Mouse (Mus musculus): ENCODE results near the gene Zkscan2. TPM values are rescaled to one million over a fixed set of nuclear protein-coding genes. Genes with fewer than 3 reads are reported as not detected.

The Zkscan2 gene
- 1.3 and 1.4 TPM in 2 replicates for polyA plus RNA-seq (2015; fragmentation: Nextera tagmentation; extraction: Ambion mirVana)

DNA sequence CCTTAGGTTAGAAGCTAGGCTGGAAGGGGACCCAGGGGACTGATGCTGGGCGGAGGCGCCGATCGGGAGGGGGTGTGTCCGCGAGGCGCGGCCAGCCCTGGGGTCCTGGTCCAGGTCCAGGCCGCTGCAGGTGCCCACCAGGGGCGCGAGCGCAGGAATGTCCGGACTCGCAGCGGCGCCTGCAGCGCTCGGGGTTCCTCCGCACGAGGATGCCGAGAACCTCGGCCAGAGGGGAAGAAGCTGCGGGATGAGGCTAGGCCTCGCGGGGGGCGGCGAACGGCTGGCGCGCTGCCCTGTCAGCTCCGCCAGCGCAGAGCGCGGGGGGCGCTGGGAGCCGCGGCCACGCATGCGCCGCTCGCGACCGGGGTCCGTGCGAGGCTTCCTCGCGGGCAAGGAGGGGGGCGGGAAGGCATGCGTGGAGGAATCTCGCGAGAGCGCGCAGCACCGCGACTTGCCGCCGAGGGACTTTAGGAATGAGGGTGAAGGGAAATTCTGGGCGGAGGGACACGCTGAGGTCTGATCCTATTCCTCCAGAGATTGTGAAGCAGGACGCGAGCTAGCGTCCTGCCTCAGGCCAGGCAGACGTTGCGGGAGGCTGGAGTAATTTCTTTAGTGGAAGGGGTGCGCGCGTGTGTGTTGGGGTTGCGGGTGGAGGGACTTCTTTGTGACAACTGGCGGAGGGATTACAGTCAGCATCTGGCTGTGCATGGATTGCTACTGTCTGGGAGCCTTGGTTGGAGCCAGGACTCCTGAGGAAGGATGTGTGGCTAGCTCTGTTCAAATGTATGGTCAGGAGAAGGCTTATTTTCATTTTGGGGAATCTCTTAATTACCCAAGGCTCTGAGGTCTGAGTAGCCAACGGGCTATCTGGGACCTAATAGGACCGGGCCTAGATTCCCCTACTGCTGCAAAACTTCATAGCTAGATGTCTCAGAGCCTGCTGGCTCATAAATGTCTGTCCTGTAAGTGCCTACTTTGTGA, at the start of gene Zkscan2:
Gene Zkscan2 (minus strand): TSS at position 211 of the 981 bp plus-strand sequence.
- Histone ChIP-seq H3K27ac (no peak within 1 kb of the TSS), H3K27me3 (ENCODE audit: insufficient read depth, low read length) (no peaks in the 10 kb centered on the region), H3K36me3 (ENCODE audit: insufficient read depth, low read length) (0 out of 2 replicates have a peak, but pooled peaks cover 3% of the 10 kb centered on the region), H3K4me2 (ENCODE audit: low read length) (peak within 1 kb of the TSS; percentile 96), H3K9ac (ENCODE audit: low read depth, low read length) (peak within 1 kb of the TSS; percentile 59), H3K4me3 (replicated peaks; ENCODE audit: low read depth, low read length) (peak within 1 kb of the TSS; percentile 52), H3K9me3 (replicated peaks; ENCODE audit: low read length) (no peaks in the 10 kb centered on the region), H3K4me1 (replicated peaks; ENCODE audit: insufficient read depth, low read length) (no peaks in the 10 kb centered on the region)
- DNase-seq (ENCODE audit: low spot score) = peak; percentile 90
- 2% methylated on average over 70 of the region's 71 CpGs for WGBS
- TF ChIP-seq CTCF (IDR thresholded peaks at IDR 0.05; ENCODE audit: low read depth) = peak; percentile 21; the same call in 1 of the 2 replicates
- peak; percentile 90 for ATAC-seq (replicated peaks; ENCODE audit: low FRiP score, low read depth)

DNA sequence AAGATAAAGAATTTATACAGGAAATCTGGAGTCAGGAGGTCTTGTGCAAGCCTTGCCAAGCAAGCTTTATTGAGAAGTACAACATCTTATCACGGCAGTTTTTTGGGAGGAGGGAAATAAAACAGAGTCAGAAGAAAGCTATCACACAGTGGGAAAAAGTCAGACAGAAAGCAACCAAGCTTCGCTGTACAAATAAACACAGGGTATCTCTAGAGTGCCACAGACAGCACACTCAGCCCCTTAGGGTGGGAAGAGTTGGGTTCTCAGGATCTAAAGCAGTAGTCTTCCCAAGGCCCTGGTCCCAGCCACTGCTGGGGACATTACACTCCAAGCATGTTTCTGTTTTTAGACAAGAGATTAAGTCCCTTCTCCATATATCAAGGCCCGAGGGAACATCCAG, 28.9 kb upstream of the Zkscan2 start:
- Histone ChIP-seq H3K27ac (no peak overlapping the region), H3K4me3 (replicated peaks; ENCODE audit: low read depth, low read length) (no peak overlapping the region), H3K27me3 (ENCODE audit: insufficient read depth, low read length) (no peaks in the 10 kb centered on the region; the same call in 1 of the 2 replicates), H3K4me2 (ENCODE audit: low read length) (no peak overlapping the region), H3K9me3 (replicated peaks; ENCODE audit: low read length) (no peaks in the 10 kb centered on the region), H3K4me1 (replicated peaks; ENCODE audit: insufficient read depth, low read length) (no peaks in the 10 kb centered on the region), H3K36me3 (ENCODE audit: insufficient read depth, low read length) (no peaks in the 10 kb centered on the region), H3K9ac (ENCODE audit: low read depth, low read length) (no peak overlapping the region)
- 65% methylated on average over 3 of the region's 3 CpGs for WGBS
- ATAC-seq (replicated peaks; ENCODE audit: low FRiP score, low read depth) (no peak), DNase-seq (ENCODE audit: low spot score) (no peak)
- no peak for TF ChIP-seq CTCF (IDR thresholded peaks at IDR 0.05; ENCODE audit: low read depth)

GRCm38 (mm10) chr7:123525761-123526160, 25.5 kb upstream of the Zkscan2 start:
- WGBS = 28% methylated on average over 10 of the region's 10 CpGs
- no peaks in the 10 kb centered on the region for H3K36me3 ChIP-seq (ENCODE audit: insufficient read depth, low read length)
- ATAC-seq (replicated peaks; ENCODE audit: low FRiP score, low read depth) = no peak
- no peaks in the 10 kb centered on the region; the same call in 1 of the 2 replicates for H3K27me3 ChIP-seq (ENCODE audit: insufficient read depth, low read length)
- no peak overlapping the region for H3K4me2 ChIP-seq (ENCODE audit: low read length)
- no peaks in the 10 kb centered on the region for H3K4me1 ChIP-seq (replicated peaks; ENCODE audit: insufficient read depth, low read length)
- DNase-seq (ENCODE audit: low spot score) = no peak
- no peak overlapping the region for H3K4me3 ChIP-seq (replicated peaks; ENCODE audit: low read depth, low read length)
- TF ChIP-seq CTCF (IDR thresholded peaks at IDR 0.05; ENCODE audit: low read depth) = no peak
- no peaks in the 10 kb centered on the region for H3K9me3 ChIP-seq (replicated peaks; ENCODE audit: low read length)
- H3K27ac ChIP-seq = no peak overlapping the region
- no peak overlapping the region for H3K9ac ChIP-seq (ENCODE audit: low read depth, low read length)

DNA sequence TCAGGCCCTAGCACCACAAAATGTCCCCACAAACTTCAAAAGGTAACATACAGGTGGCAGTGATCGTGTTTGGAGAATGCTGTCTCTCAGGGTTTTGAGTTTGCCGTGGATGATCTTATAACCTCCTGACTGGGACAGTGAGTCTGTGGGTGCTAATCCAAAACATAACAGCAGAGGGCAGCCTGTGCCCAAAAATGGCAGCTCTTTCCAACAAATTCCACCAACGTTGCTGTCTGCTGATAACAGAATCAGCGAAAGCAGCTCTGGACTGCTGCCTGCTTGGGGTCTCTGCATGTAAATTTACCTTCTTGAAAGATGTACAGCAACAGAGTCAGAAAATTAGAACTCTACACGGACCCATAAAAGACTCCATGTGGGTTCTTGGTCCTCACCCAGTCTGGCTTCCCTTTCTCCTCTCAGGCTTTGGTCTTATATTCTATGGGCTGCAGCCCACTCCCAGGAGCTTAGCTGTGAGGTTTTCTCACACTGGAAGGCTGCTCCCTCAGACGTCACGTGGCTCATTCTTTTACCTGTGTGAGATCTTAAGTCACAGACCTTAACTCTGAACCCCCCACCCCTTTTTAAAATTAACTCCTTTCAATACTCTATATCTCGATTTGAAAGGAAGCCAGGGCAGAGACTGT, 24.1 kb upstream of the Zkscan2 start:
- Histone ChIP-seq H3K27me3 (ENCODE audit: insufficient read depth, low read length) (no peaks in the 10 kb centered on the region; the same call in 1 of the 2 replicates), H3K4me3 (replicated peaks; ENCODE audit: low read depth, low read length) (no peak overlapping the region), H3K9me3 (replicated peaks; ENCODE audit: low read length) (no peaks in the 10 kb centered on the region), H3K9ac (ENCODE audit: low read depth, low read length) (no peak overlapping the region), H3K36me3 (ENCODE audit: insufficient read depth, low read length) (no peaks in the 10 kb centered on the region), H3K4me1 (replicated peaks; ENCODE audit: insufficient read depth, low read length) (no peaks in the 10 kb centered on the region), H3K4me2 (ENCODE audit: low read length) (no peak overlapping the region), H3K27ac (no peak overlapping the region)
- TF ChIP-seq CTCF (IDR thresholded peaks at IDR 0.05; ENCODE audit: low read depth) = peak; percentile 92
- WGBS = 27% methylated on average over 8 of the region's 8 CpGs
- ATAC-seq (replicated peaks; ENCODE audit: low FRiP score, low read depth) (no peak), DNase-seq (ENCODE audit: low spot score) (peak; percentile 80)

GRCm38 (mm10) chr7:123507946-123508345, 7.7 kb upstream of the Zkscan2 start:
- ATAC-seq (replicated peaks; ENCODE audit: low FRiP score, low read depth) (no peak), DNase-seq (ENCODE audit: low spot score) (no peak)
- TF ChIP-seq CTCF (IDR thresholded peaks at IDR 0.05; ENCODE audit: low read depth) = no peak
- Histone ChIP-seq H3K9ac (ENCODE audit: low read depth, low read length) (no peak overlapping the region), H3K4me2 (ENCODE audit: low read length) (no peak overlapping the region), H3K4me3 (replicated peaks; ENCODE audit: low read depth, low read length) (no peak overlapping the region), H3K36me3 (ENCODE audit: insufficient read depth, low read length) (no peaks in the 10 kb centered on the region), H3K4me1 (replicated peaks; ENCODE audit: insufficient read depth, low read length) (no peaks in the 10 kb centered on the region), H3K27ac (no peak overlapping the region), H3K27me3 (ENCODE audit: insufficient read depth, low read length) (no peaks in the 10 kb centered on the region), H3K9me3 (replicated peaks; ENCODE audit: low read length) (peaks cover 7% of the 10 kb centered on the region)
- 61% methylated on average over 7 of the region's 7 CpGs for WGBS

GRCm38 (mm10) chr7:123503358-123503757, 3.1 kb upstream of the Zkscan2 start:
- Histone ChIP-seq H3K4me3 (replicated peaks; ENCODE audit: low read depth, low read length) (no peak overlapping the region), H3K36me3 (ENCODE audit: insufficient read depth, low read length) (no peaks in the 10 kb centered on the region), H3K4me1 (replicated peaks; ENCODE audit: insufficient read depth, low read length) (no peaks in the 10 kb centered on the region), H3K4me2 (ENCODE audit: low read length) (no peak overlapping the region), H3K9me3 (replicated peaks; ENCODE audit: low read length) (peaks cover 7% of the 10 kb centered on the region), H3K9ac (ENCODE audit: low read depth, low read length) (no peak overlapping the region), H3K27ac (no peak overlapping the region), H3K27me3 (ENCODE audit: insufficient read depth, low read length) (no peaks in the 10 kb centered on the region)
- no peak for TF ChIP-seq CTCF (IDR thresholded peaks at IDR 0.05; ENCODE audit: low read depth)
- peak; percentile 83 for DNase-seq (ENCODE audit: low spot score)
- 17% methylated on average over 1 of the region's 1 CpGs for WGBS
- ATAC-seq (replicated peaks; ENCODE audit: low FRiP score, low read depth) = no peak
